Mouse (Mus musculus): ENCODE results near the gene Ak1. TPM values are rescaled to one million over a fixed set of nuclear protein-coding genes. Genes with fewer than 3 reads are reported as not detected.

Gene Ak1
- total RNA-seq, 2 experiments from 2014 or later, result 128 to 131 TPM

DNA sequence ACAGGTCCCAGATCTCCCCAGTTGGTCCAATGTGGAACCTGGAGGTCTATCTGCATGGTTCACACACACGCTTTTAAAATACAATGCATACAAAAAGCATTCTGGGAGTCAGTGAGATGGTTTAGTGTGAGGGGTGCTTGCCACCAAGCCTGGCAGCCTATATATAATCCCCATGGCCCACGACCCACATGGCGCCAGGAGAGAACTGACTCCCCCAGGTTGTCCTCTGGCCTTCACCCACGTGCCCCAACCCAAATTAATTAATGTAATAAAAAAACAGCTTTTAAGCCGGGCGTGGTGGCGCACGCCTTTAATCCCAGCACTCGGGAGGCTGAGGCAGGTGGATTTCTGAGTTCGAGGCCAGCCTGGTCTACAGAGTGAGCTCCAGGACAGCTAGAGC is 62.1 kb downstream of the Ak1 start:
- no peak for DNase-seq (ENCODE audit: low spot score in 2 of 2)

Small RNA genes within 50 kb of the gene (microRNA-seq; reads per million reads assigned to microRNA genes)
- gene Gm47291 (0 reads per million in 2 experiments), gene Mir1954 (0 reads per million in 2 experiments)

Other genes with a start within 250 kb of the Ak1 start
- 100 to 1,000 TPM; 153 to 155 TPM for gene 1110008P14Rik, start 239.8 kb upstream of the Ak1 start, total RNA-seq (2021)
- under 1 TPM in 1 of 2 experiments, not detected in 1; 0.51 TPM for gene Lcn2, start 233.5 kb upstream of the Ak1 start, total RNA-seq (2021)
- gene Ptges2, start 225.9 kb upstream of the Ak1 start, total RNA-seq (2021), result 10 to 100 TPM; 35.1 to 41.4 TPM
- 1 to 10 TPM; 4.6 to 4.8 TPM for gene Naif1, start 171.3 kb upstream of the Ak1 start, total RNA-seq (2021)
- gene Slc25a25, start 170.3 kb upstream of the Ak1 start, total RNA-seq (2021), result 10 to 100 TPM; 57.2 to 59.5 TPM
- 10 to 100 TPM; 76.0 to 77.2 TPM for gene Fam102a, start 86.4 kb upstream of the Ak1 start, total RNA-seq (2021)
- 10 to 100 TPM; 78.9 to 81.8 TPM for gene Dpm2, start 50.9 kb upstream of the Ak1 start, total RNA-seq (2021)
- 1 to 10 TPM; 3.3 to 3.5 TPM for gene Pip5kl1, start 47.0 kb upstream of the Ak1 start, total RNA-seq (2021)
- gene 9430097D07Rik, start 46.1 kb upstream of the Ak1 start, total RNA-seq (2021), result under 1 TPM; 0.20 to 0.43 TPM
- gene St6galnac4, start 34.7 kb upstream of the Ak1 start, total RNA-seq (2021), result 10 to 100 TPM; 40.4 to 44.8 TPM
- 100 to 1,000 TPM; 134 to 142 TPM for gene St6galnac6, start 22.0 kb upstream of the Ak1 start, total RNA-seq (2021)
- 10 to 100 TPM; 14.9 to 16.7 TPM for gene Eng, start 24.8 kb downstream of the Ak1 start, total RNA-seq (2021)
- gene Fpgs, start 82.4 kb downstream of the Ak1 start, total RNA-seq (2021), result 1 to 10 TPM; 8.5 to 9.9 TPM
- 100 to 1,000 TPM; 119 to 123 TPM for gene Cdk9, start 91.3 kb downstream of the Ak1 start, total RNA-seq (2021)
- 10 to 100 TPM; 16.6 to 19.4 TPM for gene Sh2d3c, start 99.3 kb downstream of the Ak1 start, total RNA-seq (2021)
- 1 to 10 TPM; 1.5 to 1.8 TPM for gene 6330409D20Rik, start 119.3 kb downstream of the Ak1 start, total RNA-seq (2021)
- gene Tor2a, start 135.5 kb downstream of the Ak1 start, total RNA-seq (2021), result 10 to 100 TPM; 30.2 to 32.1 TPM
- gene Ttc16, start 153.9 kb downstream of the Ak1 start, total RNA-seq (2021), result 1 to 10 TPM in 1 of 2 experiments, under 1 TPM in 1; 0.94 to 1.2 TPM
- 1 to 10 TPM; 6.0 to 7.5 TPM for gene Ptrh1, start 154.0 kb downstream of the Ak1 start, total RNA-seq (2021)
- gene Cfap157, start 162.7 kb downstream of the Ak1 start, total RNA-seq (2021), result 1 to 10 TPM; 1.5 to 1.7 TPM
- 100 to 1,000 TPM; 613 to 617 TPM for gene Stxbp1, start 225.5 kb downstream of the Ak1 start, total RNA-seq (2021)

All from layer of hippocampus, adult 18-20 months (tissue).